Mouse (Mus musculus) CH12.LX (cell line): Measurements from ENCODE around the gene Zfp592. TPM values are rescaled to one million over a fixed set of nuclear protein-coding genes. Genes with fewer than 3 reads are reported as not detected.
"Not testable (repeated sequence)": the region's sequence is repeated elsewhere in the genome, so short reads cannot be mapped to it uniquely, and the experiment has no call there.

Source experiments
- DNase-seq: peaks from one replicate; pipeline ENCODE4 v3.0.0-alpha.2; 2013; ENCODE audit errors: extremely low read depth
- H3K27ac ChIP-seq: 2 replicates; pipeline ENCODE4 v1.5.1; 2012; ENCODE audit warnings: low read depth, mild to moderate bottlenecking, control low read depth, moderate library complexity; ENCODE audit not compliant: insufficient read depth
- H3K27me3 ChIP-seq: replicated peaks from 2 replicates; pipeline ENCODE3; 2012; ENCODE audit warnings: inconsistent platforms
- H3K36me3 ChIP-seq, 2 experiments: replicated peaks in 1 of 2; 2 replicates each; pipeline versions ENCODE3 to v1.6.1; 2012; ENCODE audit warnings: inconsistent platforms in 1 of 2, low read length in 1 of 2, mild to moderate bottlenecking in 1 of 2, mixed read lengths in 1 of 2, moderate library complexity in 1 of 2; ENCODE audit not compliant: control insufficient read depth in 1 of 2, insufficient read depth in 1 of 2
- H3K4me1 ChIP-seq, 2 experiments: 2 replicates each; pipeline ENCODE4 v1.6.1; 2012; ENCODE audit warnings: inconsistent platforms in 1 of 2, moderate library complexity in 1 of 2; ENCODE audit not compliant: insufficient read depth in 2 of 2, control insufficient read depth in 1 of 2
- H3K4me2 ChIP-seq: 2 replicates; pipeline ENCODE4 v1.6.1; 2012; ENCODE audit warnings: low read depth, mild to moderate bottlenecking, control low read depth; ENCODE audit not compliant: poor library complexity, insufficient read depth, severe bottlenecking
- H3K4me3 ChIP-seq, 3 experiments: fragments of 150-350 bp in 1 of 3; sonication (generic) in 1 of 3; replicated peaks in 1 of 3; 2 replicates each; pipeline versions ENCODE3 to v1.5.1; 2011 to 2012; ENCODE audit warnings: low read depth in 2 of 3, low read length in 2 of 3, mild to moderate bottlenecking in 2 of 3, moderate library complexity in 2 of 3, control low read depth in 1 of 3, improper control_type of control experiment in 1 of 3, inconsistent platforms in 1 of 3, mixed read lengths in 1 of 3; ENCODE audit not compliant: poor library complexity in 1 of 3
- H3K79me2 ChIP-seq: replicated peaks from 2 replicates; pipeline ENCODE4 v1.6.1; 2012; ENCODE audit warnings: mild to moderate bottlenecking, moderate library complexity; ENCODE audit not compliant: control insufficient read depth, poor library complexity, insufficient read depth, severe bottlenecking; ENCODE audit errors: extremely low read depth
- H3K9ac ChIP-seq: 2 replicates; pipeline ENCODE4 v1.6.1; 2012; ENCODE audit warnings: low read depth, mild to moderate bottlenecking, control low read depth, moderate library complexity; ENCODE audit not compliant: insufficient read depth
- H3K9me3 ChIP-seq: replicated peaks from 2 replicates; pipeline ENCODE3; 2012; ENCODE audit warnings: low read length, inconsistent platforms, mixed read lengths
- BHLHE40 ChIP-seq: IDR thresholded peaks from 2 replicates; pipeline ENCODE4 v1.6.1; 2011; ENCODE audit warnings: mild to moderate bottlenecking, low read depth, low read length, improper control_type of control experiment
- CHD1 ChIP-seq: IDR thresholded peaks from 2 replicates; pipeline ENCODE4 v1.6.1; 2012; ENCODE audit warnings: low read depth, low read length, improper control_type of control experiment, inconsistent platforms
- E2F4 ChIP-seq: IDR thresholded peaks from 2 replicates; pipeline ENCODE4 v1.6.1; 2011; ENCODE audit warnings: low read depth, low read length, improper control_type of control experiment; ENCODE audit not compliant: insufficient replicate concordance
- JUND ChIP-seq: conservative IDR thresholded peaks from 2 replicates; pipeline ENCODE4 v1.6.1; 2011; ENCODE audit warnings: low read depth, low read length, improper control_type of control experiment
- MAX ChIP-seq: IDR thresholded peaks from 2 replicates; pipeline ENCODE4 v1.6.1; 2011; ENCODE audit warnings: low read length, improper control_type of control experiment
- MAZ ChIP-seq: IDR thresholded peaks from 2 replicates; pipeline ENCODE4 v1.6.1; 2012; ENCODE audit warnings: low read depth, mild to moderate bottlenecking, inconsistent platforms, low read length, improper control_type of control experiment, moderate library complexity
- MEF2A ChIP-seq: IDR thresholded peaks from 2 replicates; pipeline ENCODE4 v1.6.1; 2014; ENCODE audit warnings: low read depth, mild to moderate bottlenecking, inconsistent platforms, low read length, improper control_type of control experiment, borderline replicate concordance
- PAX5 ChIP-seq: IDR thresholded peaks from 2 replicates; pipeline ENCODE4 v1.6.1; 2012; ENCODE audit warnings: low read length, inconsistent platforms, mixed read lengths
- POLR2A ChIP-seq: IDR thresholded peaks from 2 replicates; pipeline ENCODE4 v1.6.1; 2011; ENCODE audit warnings: low read depth, mild to moderate bottlenecking, improper control_type of control experiment, low read length
- RAD21 ChIP-seq: IDR thresholded peaks from 2 replicates; pipeline ENCODE4 v1.6.1; 2011; ENCODE audit warnings: low read depth, mild to moderate bottlenecking, low read length, improper control_type of control experiment, moderate library complexity
- RCOR1 ChIP-seq: conservative IDR thresholded peaks from 2 replicates; pipeline ENCODE4 v1.6.1; 2012; ENCODE audit warnings: low read depth, mild to moderate bottlenecking, inconsistent platforms, low read length, improper control_type of control experiment
- SIN3A ChIP-seq: IDR thresholded peaks from 2 replicates; pipeline ENCODE4 v1.6.1; 2012; ENCODE audit warnings: low read length, improper control_type of control experiment, inconsistent platforms
- SMC3 ChIP-seq: IDR thresholded peaks from 2 replicates; pipeline ENCODE4 v1.6.1; 2011; ENCODE audit warnings: low read depth, low read length, improper control_type of control experiment
- TCF12 ChIP-seq: IDR thresholded peaks from 2 replicates; pipeline ENCODE4 v1.6.1; 2014; ENCODE audit warnings: low read depth, mild to moderate bottlenecking, inconsistent platforms, low read length, improper control_type of control experiment
- UBTF ChIP-seq: IDR thresholded peaks from 2 replicates; pipeline ENCODE4 v1.6.1; 2012; ENCODE audit warnings: low read depth, mild to moderate bottlenecking, inconsistent platforms, low read length, improper control_type of control experiment, moderate library complexity
- ZKSCAN1 ChIP-seq: IDR thresholded peaks from 2 replicates; pipeline ENCODE4 v1.6.1; 2012; ENCODE audit warnings: low read depth, inconsistent platforms, low read length, improper control_type of control experiment, borderline replicate concordance
- ZMIZ1 ChIP-seq: IDR thresholded peaks from 2 replicates; pipeline ENCODE4 v1.6.1; 2012; ENCODE audit warnings: low read depth, mild to moderate bottlenecking, inconsistent platforms, low read length, improper control_type of control experiment
- dilution Hi-C: fragments of 300-500 bp; cut with MboI; formaldehyde crosslinking; loops from 2 replicates; pipeline ENCODE4 v1.14.3; 2020; ENCODE audit warnings: low sequenced_read_pairs; ENCODE audit not compliant: extremely low pct_unique_long_range_greater_than_20kb, extremely low pct_ligation_motif_present
- in situ Hi-C: fragments of 300-500 bp; cut with MboI; formaldehyde crosslinking; loops from 3 replicates; pipeline ENCODE4 v1.14.3; 2019; ENCODE audit warnings: low sequenced_read_pairs, low pct_ligation_motif_present, low pct_unique_long_range_greater_than_20kb, mixed read lengths
- polyA plus RNA-seq: library from polyadenylated mRNA; unstranded; fragments of >175 nt; gene quantifications from 2 replicates; pipeline ENCODE4 v1.2.1, GENCODE M21; 2012; ENCODE audit warnings: low read depth; ENCODE audit not compliant: insufficient read length
- total RNA-seq, 2 experiments: library from RNA; depleted of rRNA; stranded (reverse); fragments of 300-350 nt in 1 of 2; fragments of >200 nt in 1 of 2; gene quantifications; 2 replicates each; pipeline ENCODE4 v1.2.3; 2012 to 2014

The Zfp592 gene
- total and polyA plus RNA-seq, 3 experiments = 7.8 to 23.6 (median 10.1) TPM

- no peaks in the 10 kb centered on the region for H3K27me3 ChIP-seq
- H3K4me2 ChIP-seq = no peak overlapping the region
- H3K9ac ChIP-seq = no peak overlapping the region
- no peak for TF ChIP-seq CHD1
- no peak for TF ChIP-seq MEF2A
- no peak for TF ChIP-seq POLR2A
- TF ChIP-seq RAD21 = no peak
- TF ChIP-seq MAZ = no peak
- TF ChIP-seq JUND = no peak
- no peak for TF ChIP-seq SIN3A
- no peak for TF ChIP-seq UBTF
- TF ChIP-seq BHLHE40 = no peak
- no peak for TF ChIP-seq MAX
- no peak for TF ChIP-seq ZKSCAN1
- no peak for TF ChIP-seq TCF12
- no peak for TF ChIP-seq ZMIZ1
- no peak for TF ChIP-seq E2F4
- no peak for TF ChIP-seq SMC3
- TF ChIP-seq RCOR1 = no peak
- no peak for TF ChIP-seq PAX5
- H3K27ac ChIP-seq = no peak overlapping the region
- H3K4me3 ChIP-seq = no peak overlapping the region
- H3K79me2 ChIP-seq = no peaks in the 10 kb centered on the region
- peaks cover 9% of the 10 kb centered on the region for H3K9me3 ChIP-seq
- no peaks in the 10 kb centered on the region for H3K4me1 ChIP-seq
- dilution Hi-C loops = no loop called here
- no peak for DNase-seq
- in situ Hi-C loops = no loop called here
- H3K36me3 ChIP-seq = no peaks in the 10 kb centered on the region
Measured at GRCm38 (mm10) chr7:80972082-80972481, 21.4 kb upstream of the Zfp592 start.

- H3K27ac ChIP-seq, H3K27me3 ChIP-seq, in situ Hi-C loops, H3K4me3 ChIP-seq, H3K4me1 ChIP-seq, H3K79me2 ChIP-seq, H3K4me2 ChIP-seq, H3K9ac ChIP-seq, dilution Hi-C loops, H3K36me3 ChIP-seq, DNase-seq, H3K9me3 ChIP-seq: not testable (repeated sequence)
Measured at GRCm38 (mm10) chr7:80972920-80973637, 20.4 kb upstream of the Zfp592 start.

- DNase-seq, H3K4me2 ChIP-seq, H3K27me3 ChIP-seq, dilution Hi-C loops, in situ Hi-C loops, H3K4me1 ChIP-seq, H3K36me3 ChIP-seq, H3K9me3 ChIP-seq, H3K9ac ChIP-seq, H3K79me2 ChIP-seq, H3K4me3 ChIP-seq, H3K27ac ChIP-seq: not testable (repeated sequence)
Measured at GRCm38 (mm10) chr7:80973638-80974015, 19.9 kb upstream of the Zfp592 start.
